Mouse (Mus musculus): Measurements from ENCODE around the gene Zdhhc19.

GRCm38 (mm10) chr16:32551346-32551747, 55.3 kb downstream of the Zdhhc19 start:
- no peak for TF ChIP-seq CTCF (conservative IDR thresholded peaks at IDR 0.05; ENCODE audit: low read length)
- peak; percentile 27; the same call in 1 of the 2 replicates for TF ChIP-seq NANOG (IDR thresholded peaks at IDR 0.05; ENCODE audit: borderline replicate concordance, low read length)
